Mouse (Mus musculus) spleen, adult 2 months (tissue): Measurements from ENCODE around the gene Zfp473. TPM values are rescaled to one million over a fixed set of nuclear protein-coding genes. Genes with fewer than 3 reads are reported as not detected.
A peak's percentile ranks its signal among the peaks of the same experiment; 100 is the strongest.

Experiments used
- DNase-seq, 2 experiments: peaks; one replicate each; pipeline versions ENCODE4 v3.0.0 to v3.0.0-alpha.2; 2012 to 2021; ENCODE audit warnings: low spot score in 2 of 2, low read depth in 1 of 2
- H3K27ac ChIP-seq: fragments of 200-500 bp; 2 replicates; pipeline ENCODE4 v1.5.1; 2012; ENCODE audit warnings: low read length, inconsistent platforms; ENCODE audit not compliant: insufficient read depth
- H3K27me3 ChIP-seq: fragments of 200-500 bp; 2 replicates; pipeline ENCODE4 v1.6.1; 2012; ENCODE audit warnings: mild to moderate bottlenecking, moderate library complexity, low read length, inconsistent platforms; ENCODE audit not compliant: control insufficient read depth, insufficient read depth
- H3K36me3 ChIP-seq: fragments of 200-500 bp; 2 replicates; pipeline ENCODE4 v1.6.1; 2012; ENCODE audit warnings: mild to moderate bottlenecking, low read length, inconsistent platforms; ENCODE audit not compliant: control insufficient read depth, insufficient read depth
- H3K4me1 ChIP-seq: fragments of 200-500 bp; 2 replicates; pipeline ENCODE4 v1.6.1; 2011; ENCODE audit warnings: inconsistent platforms; ENCODE audit not compliant: control insufficient read depth, insufficient read depth, insufficient read length
- H3K4me3 ChIP-seq: fragments of 200-500 bp; 2 replicates; pipeline ENCODE4 v1.5.1; 2011; ENCODE audit warnings: mild to moderate bottlenecking, inconsistent platforms; ENCODE audit not compliant: insufficient read depth, insufficient read length; ENCODE audit errors: extremely low read depth
- CTCF ChIP-seq: fragments of 200-500 bp; IDR thresholded peaks from 2 replicates; pipeline ENCODE4 v1.5.1; 2011; ENCODE audit warnings: mild to moderate bottlenecking, inconsistent platforms; ENCODE audit not compliant: insufficient read depth, insufficient read length, insufficient replicate concordance; ENCODE audit errors: extremely low read depth
- POLR2A ChIP-seq: fragments of 200-500 bp; IDR thresholded peaks from 2 replicates; pipeline ENCODE4 v1.6.1; 2011; ENCODE audit warnings: low read depth, low read length, inconsistent platforms
- WGBS: fragments of 180-500 bp; shearing (Covaris S2); methylation state at CpG from one replicate; pipeline ENCODE4 v1.1.7; 2018; 5-methylcytosine and 5-hydroxymethylcytosine counted together
- polyA plus RNA-seq: library from polyadenylated mRNA; depleted of rRNA; stranded (reverse); fragments of >200 nt; gene quantifications from 2 replicates; pipeline ENCODE4 v1.2.3, GENCODE M21; 2012

The Zfp473 gene
- polyA plus RNA-seq, 1 experiment: 0.25 TPM

- whole genome bisulfite sequencing: 60% methylated on average over 6 of the region's 6 CpGs
- no peak overlapping the region for H3K27ac ChIP-seq
- H3K4me1 ChIP-seq: no peaks in the 10 kb centered on the region
- H3K4me3 ChIP-seq: no peak overlapping the region
- H3K27me3 ChIP-seq: no peaks in the 10 kb centered on the region
- peaks cover 51% of the 10 kb centered on the region for H3K36me3 ChIP-seq
- TF ChIP-seq CTCF (no peak), POLR2A (no peak)
- no peak for DNase-seq
Observed at GRCm38 (mm10) chr7:44770046-44770578, 19.3 kb upstream of the Zfp473 start.

GRCm38 (mm10) chr7:44768129-44768528, 17.3 kb upstream of the Zfp473 start:
- Histone ChIP-seq H3K36me3 (peaks cover 52% of the 10 kb centered on the region), H3K4me1 (no peaks in the 10 kb centered on the region), H3K27ac (no peak overlapping the region), H3K4me3 (no peak overlapping the region), H3K27me3 (no peaks in the 10 kb centered on the region)
- no peak for TF ChIP-seq POLR2A
- no peak for TF ChIP-seq CTCF
- DNase-seq: no peak
- 89% methylated on average over 5 of the region's 5 CpGs for WGBS

- DNase-seq: no peak
- H3K4me1 ChIP-seq: no peaks in the 10 kb centered on the region
- H3K27me3 ChIP-seq: no peaks in the 10 kb centered on the region
- H3K27ac ChIP-seq: no peak overlapping the region
- TF ChIP-seq POLR2A (no peak), CTCF (no peak)
- H3K36me3 ChIP-seq: peaks cover 51% of the 10 kb centered on the region
- H3K4me3 ChIP-seq: no peak overlapping the region
Observed at GRCm38 (mm10) chr7:44760366-44760765, 9.5 kb upstream of the Zfp473 start.

- 93% methylated on average over 2 of the region's 2 CpGs for WGBS
- no peak for TF ChIP-seq CTCF
- Histone ChIP-seq H3K4me3 (no peak overlapping the region), H3K27me3 (no peaks in the 10 kb centered on the region), H3K36me3 (peaks cover 61% of the 10 kb centered on the region), H3K27ac (no peak overlapping the region), H3K4me1 (no peaks in the 10 kb centered on the region)
- DNase-seq: no peak
Observed at GRCm38 (mm10) chr7:44757164-44757563, 6.3 kb upstream of the Zfp473 start.

GRCm38 (mm10) chr7:44748101-44749044, 2.5 kb downstream of the Zfp473 start, which contains the start of gene Vrk3:
Gene Vrk3, plus strand, starts transcription at chr7:44748413.
- peaks cover 11% of the 10 kb centered on the region for H3K36me3 ChIP-seq
- H3K27ac ChIP-seq: peak within 1 kb of the TSS; percentile 92
- DNase-seq: peak; percentile 92 to 97
- under 1% methylated on average over 44 of the region's 44 CpGs for WGBS
- TF ChIP-seq CTCF: no peak
- TF ChIP-seq POLR2A: peak; percentile 42; the same call in 1 of the 2 replicates
- no peaks in the 10 kb centered on the region for H3K27me3 ChIP-seq
- peak within 1 kb of the TSS; percentile 72 for H3K4me3 ChIP-seq
- peaks cover 3% of the 10 kb centered on the region; the same call in 1 of the 2 replicates for H3K4me1 ChIP-seq

- Histone ChIP-seq H3K27ac (no peak overlapping the region), H3K27me3 (no peaks in the 10 kb centered on the region), H3K4me3 (no peak overlapping the region), H3K4me1 (peaks cover 3% of the 10 kb centered on the region; the same call in 1 of the 2 replicates), H3K36me3 (peaks cover 2% of the 10 kb centered on the region; the same call in 1 of the 2 replicates)
- WGBS: 82% methylated on average over 4 of the region's 4 CpGs
- no peak for DNase-seq
- TF ChIP-seq CTCF (no peak), POLR2A (no peak)
Observed at GRCm38 (mm10) chr7:44747115-44747514, 3.7 kb downstream of the Zfp473 start.

- peak; percentile 57 to 79 for DNase-seq
- WGBS: under 1% methylated on average over 17 of the region's 18 CpGs
- peak; percentile 83 for TF ChIP-seq CTCF
- TF ChIP-seq POLR2A: no peak
- Histone ChIP-seq H3K27ac (no peak overlapping the region), H3K4me1 (peaks cover 6% of the 10 kb centered on the region; the same call in 1 of the 2 replicates), H3K36me3 (no peaks in the 10 kb centered on the region), H3K27me3 (no peaks in the 10 kb centered on the region), H3K4me3 (peak overlapping the region; percentile 43)
Observed at GRCm38 (mm10) chr7:44745076-44745475, 5.8 kb downstream of the Zfp473 start.
